Comparison of ENCODE assay signal across 14 mouse cellular contexts in the genomic region with DNA sequence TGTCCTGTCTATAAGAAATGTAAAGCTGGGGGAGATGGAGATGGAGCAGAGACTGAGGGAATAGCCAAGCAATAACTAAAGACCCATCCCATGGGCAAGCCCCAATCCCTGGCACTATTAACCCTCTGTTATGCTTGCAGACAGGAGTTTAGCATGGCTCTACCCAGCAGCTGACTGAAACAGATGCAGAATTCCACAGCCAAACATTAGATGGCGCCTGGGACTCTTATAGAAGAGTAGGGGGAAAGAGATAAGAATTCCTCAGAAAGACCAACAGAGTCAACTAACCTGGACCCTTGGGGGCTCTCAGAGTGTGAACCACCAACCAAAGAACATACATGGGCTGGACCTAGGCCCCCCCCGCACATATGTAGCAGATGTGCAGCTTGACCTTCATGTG. TPM values are rescaled to one million over a fixed set of nuclear protein-coding genes. Genes with fewer than 3 reads are reported as not detected.
DNase-seq lines count a peak whose midpoint lies in the region; ATAC-seq and TF ChIP-seq lines count a peak whose summit lies in the region.
"Had no signal": no experiment of that assay in that cellular context is flagged by ENCODE, and none has a peak within 500 bp of the region (broad histone marks: within the 10 kb centered on the region; RNA-seq: fewer than 3 reads in every experiment).

No protein-coding gene starts in this region.

- peak; percentile 57 for TF ChIP-seq CTCF in kidney, postnatal 0 days (IDR thresholded peaks at IDR 0.05; ENCODE audit: low read depth)

- H3K9ac ChIP-seq in forebrain, embryonic 14.5 days (ENCODE audit: low read length): no peak overlapping the region
- H3K9ac ChIP-seq in forebrain, embryonic 16.5 days (replicated peaks; ENCODE audit: low read depth, low read length): no peak overlapping the region
- no peak overlapping the region for H3K9ac ChIP-seq in kidney, postnatal 0 days (ENCODE audit: low read depth, low read length)
- H3K9ac ChIP-seq in kidney, embryonic 14.5 days (ENCODE audit: low read depth, low read length): no peak overlapping the region
- no peak overlapping the region for H3K9ac ChIP-seq in midbrain, embryonic 11.5 days (ENCODE audit: low read length)
- no peak overlapping the region for H3K9ac ChIP-seq in midbrain, embryonic 13.5 days (replicated peaks)
- H3K9ac ChIP-seq: forebrain, embryonic 12.5 days; liver, embryonic 15.5 days had no signal

- peak; percentile 39 for DNase-seq in forebrain, embryonic 14.5 days (ENCODE audit: low spot score)
- peak; percentile 19 for DNase-seq in kidney, postnatal 0 days (ENCODE audit: low spot score)
- peak; percentile 75 for DNase-seq in midbrain, embryonic 11.5 days (ENCODE audit: low spot score, missing footprints)
- peak; percentile 7 for DNase-seq in splenic B cell, adult 2 months (ENCODE audit: low read depth, low spot score)
- DNase-seq: B cell, adult 2 months; cerebellum, postnatal 36 days; heart, postnatal 14 days; spleen, adult 18-20 months; thymus, postnatal 25 days had no signal

- no peaks in the 10 kb centered on the region for H3K9me3 ChIP-seq in forebrain, embryonic 14.5 days (replicated peaks; ENCODE audit: control insufficient read depth, low read length)
- H3K9me3 ChIP-seq in forebrain, embryonic 16.5 days (ENCODE audit: control insufficient read depth, low read length): no peaks in the 10 kb centered on the region
- H3K9me3 ChIP-seq in kidney, postnatal 0 days (replicated peaks; ENCODE audit: low read length): no peaks in the 10 kb centered on the region
- no peaks in the 10 kb centered on the region for H3K9me3 ChIP-seq in kidney, embryonic 14.5 days (ENCODE audit: control insufficient read depth, low read length)
- no peaks in the 10 kb centered on the region for H3K9me3 ChIP-seq in midbrain, embryonic 11.5 days (ENCODE audit: control insufficient read depth, low read length)
- H3K9me3 ChIP-seq in midbrain, embryonic 13.5 days: no peaks in the 10 kb centered on the region
- H3K9me3 ChIP-seq: forebrain, embryonic 12.5 days; liver, embryonic 15.5 days had no signal

- H3K36me3 ChIP-seq in forebrain, embryonic 14.5 days (ENCODE audit: control insufficient read depth, insufficient read depth, low read length): peaks cover 64% of the 10 kb centered on the region
- peaks cover 19% of the 10 kb centered on the region; the same call in 1 of the 2 replicates for H3K36me3 ChIP-seq in forebrain, embryonic 16.5 days (ENCODE audit: control insufficient read depth, insufficient read depth)
- peaks cover 30% of the 10 kb centered on the region; the same call in 1 of the 2 replicates for H3K36me3 ChIP-seq in kidney, postnatal 0 days (ENCODE audit: insufficient read depth, low read length)
- peaks cover 46% of the 10 kb centered on the region for H3K36me3 ChIP-seq in kidney, embryonic 14.5 days (ENCODE audit: control insufficient read depth, insufficient read depth, low read length)
- H3K36me3 ChIP-seq in midbrain, embryonic 11.5 days (ENCODE audit: control insufficient read depth, insufficient read depth, low read length): peaks cover 6% of the 10 kb centered on the region; the same call in 1 of the 2 replicates
- peaks cover 52% of the 10 kb centered on the region for H3K36me3 ChIP-seq in midbrain, embryonic 13.5 days
- peaks cover 11% of the 10 kb centered on the region for H3K36me3 ChIP-seq in splenic B cell, adult 2 months (ENCODE audit: control insufficient read depth, insufficient read depth, low read length, poor library complexity, severe bottlenecking)

- H3K27me3 ChIP-seq in forebrain, embryonic 14.5 days (replicated peaks; ENCODE audit: control insufficient read depth, insufficient read depth, low read length): no peaks in the 10 kb centered on the region
- H3K27me3 ChIP-seq in forebrain, embryonic 16.5 days (replicated peaks; ENCODE audit: control insufficient read depth, insufficient read depth, low read length): no peaks in the 10 kb centered on the region
- H3K27me3 ChIP-seq in kidney, postnatal 0 days (ENCODE audit: insufficient read depth, low read length): no peaks in the 10 kb centered on the region
- no peaks in the 10 kb centered on the region for H3K27me3 ChIP-seq in kidney, embryonic 14.5 days (ENCODE audit: control insufficient read depth, insufficient read depth, low read length)
- no peaks in the 10 kb centered on the region for H3K27me3 ChIP-seq in midbrain, embryonic 11.5 days (ENCODE audit: control insufficient read depth, insufficient read depth, low read length)
- H3K27me3 ChIP-seq in midbrain, embryonic 13.5 days: no peaks in the 10 kb centered on the region
- H3K27me3 ChIP-seq in splenic B cell, adult 2 months (ENCODE audit: control insufficient read depth, insufficient read depth, low read length, poor library complexity, severe bottlenecking): no peaks in the 10 kb centered on the region
- H3K27me3 ChIP-seq: forebrain, embryonic 12.5 days; liver, embryonic 15.5 days had no signal

- no peaks in the 10 kb centered on the region for H3K4me1 ChIP-seq in forebrain, embryonic 14.5 days (ENCODE audit: control insufficient read depth, insufficient read depth, low read length)
- no peaks in the 10 kb centered on the region for H3K4me1 ChIP-seq in forebrain, embryonic 16.5 days (replicated peaks; ENCODE audit: control insufficient read depth, insufficient read depth, low read length)
- no peaks in the 10 kb centered on the region for H3K4me1 ChIP-seq in kidney, postnatal 0 days (replicated peaks; ENCODE audit: insufficient read depth, low read length)
- H3K4me1 ChIP-seq in kidney, embryonic 14.5 days (ENCODE audit: control insufficient read depth, insufficient read depth, low read length): no peaks in the 10 kb centered on the region
- no peaks in the 10 kb centered on the region for H3K4me1 ChIP-seq in midbrain, embryonic 11.5 days (ENCODE audit: control insufficient read depth, insufficient read depth, low read length)
- no peaks in the 10 kb centered on the region for H3K4me1 ChIP-seq in midbrain, embryonic 13.5 days (replicated peaks)
- H3K4me1 ChIP-seq: forebrain, embryonic 12.5 days; liver, embryonic 15.5 days had no signal

- WGBS in forebrain, embryonic 14.5 days: 53% methylated on average over 2 of the region's 2 CpGs
- 67% methylated on average over 2 of the region's 2 CpGs for WGBS in forebrain, embryonic 16.5 days
- 71% methylated on average over 2 of the region's 2 CpGs for WGBS in kidney, postnatal 0 days
- 54% methylated on average over 2 of the region's 2 CpGs for WGBS in kidney, embryonic 14.5 days
- WGBS in midbrain, embryonic 11.5 days: 66% methylated on average over 2 of the region's 2 CpGs
- WGBS in midbrain, embryonic 13.5 days: 46% methylated on average over 2 of the region's 2 CpGs

- ATAC-seq in forebrain, embryonic 14.5 days: no peak
- ATAC-seq in forebrain, embryonic 16.5 days: no peak
- no peak for ATAC-seq in kidney, postnatal 0 days (replicated peaks; ENCODE audit: low FRiP score, low read depth)
- no peak for ATAC-seq in kidney, embryonic 14.5 days (ENCODE audit: low FRiP score, low TSS enrichment)
- ATAC-seq in midbrain, embryonic 11.5 days (ENCODE audit: low FRiP score): no peak
- no peak for ATAC-seq in midbrain, embryonic 13.5 days

- no peak overlapping the region for H3K4me3 ChIP-seq in forebrain, embryonic 14.5 days (ENCODE audit: low read depth, low read length)
- no peak overlapping the region for H3K4me3 ChIP-seq in forebrain, embryonic 16.5 days (replicated peaks; ENCODE audit: low read length)
- no peak overlapping the region for H3K4me3 ChIP-seq in kidney, postnatal 0 days (replicated peaks; ENCODE audit: low read depth, low read length)
- H3K4me3 ChIP-seq in kidney, embryonic 14.5 days (ENCODE audit: low read length): no peak overlapping the region
- no peak overlapping the region for H3K4me3 ChIP-seq in midbrain, embryonic 11.5 days (ENCODE audit: low read depth, low read length)
- no peak overlapping the region for H3K4me3 ChIP-seq in midbrain, embryonic 13.5 days (replicated peaks)
- H3K4me3 ChIP-seq: forebrain, embryonic 12.5 days; liver, embryonic 15.5 days had no signal

- H3K4me2 ChIP-seq in forebrain, embryonic 14.5 days (ENCODE audit: low read length): no peak overlapping the region
- no peak overlapping the region for H3K4me2 ChIP-seq in forebrain, embryonic 16.5 days (ENCODE audit: low read length)
- no peak overlapping the region for H3K4me2 ChIP-seq in kidney, postnatal 0 days (ENCODE audit: low read length)
- H3K4me2 ChIP-seq in kidney, embryonic 14.5 days (replicated peaks; ENCODE audit: low read depth, low read length): no peak overlapping the region
- no peak overlapping the region for H3K4me2 ChIP-seq in midbrain, embryonic 11.5 days
- no peak overlapping the region for H3K4me2 ChIP-seq in midbrain, embryonic 13.5 days (replicated peaks)
- H3K4me2 ChIP-seq: forebrain, embryonic 12.5 days; liver, embryonic 15.5 days had no signal

- H3K27ac ChIP-seq in forebrain, embryonic 14.5 days (ENCODE audit: low read depth, low read length): no peak overlapping the region
- no peak overlapping the region for H3K27ac ChIP-seq in forebrain, embryonic 16.5 days (ENCODE audit: low read length)
- H3K27ac ChIP-seq in kidney, postnatal 0 days: no peak overlapping the region
- no peak overlapping the region for H3K27ac ChIP-seq in kidney, embryonic 14.5 days (ENCODE audit: low read depth, low read length)
- H3K27ac ChIP-seq in midbrain, embryonic 11.5 days (ENCODE audit: low read depth, low read length): no peak overlapping the region
- no peak overlapping the region for H3K27ac ChIP-seq in midbrain, embryonic 13.5 days
- H3K27ac ChIP-seq: forebrain, embryonic 12.5 days; liver, embryonic 15.5 days had no signal

RNA-seq across cellular contexts. Expression of a gene that starts 36.4 kb away (rescaled TPM):
- polyA plus RNA-seq in forebrain, embryonic 14.5 days (2014; fragmentation: Nextera tagmentation; extraction: Ambion mirVana): 23.5 and 26.2 TPM in 2 replicates
- 25.6 and 26.1 TPM in 2 replicates for polyA plus RNA-seq in forebrain, embryonic 16.5 days (2015; fragmentation: Nextera tagmentation; extraction: Ambion mirVana)
- 24.3 and 25.5 TPM in 2 replicates for polyA plus RNA-seq in kidney, postnatal 0 days (2015; fragmentation: Nextera tagmentation; extraction: Ambion mirVana)
- 28.6 and 40.8 TPM in 2 replicates for polyA plus RNA-seq in kidney, embryonic 14.5 days (2014; fragmentation: Nextera tagmentation; extraction: Ambion mirVana)
- polyA plus RNA-seq in midbrain, embryonic 11.5 days (2014; fragmentation: Nextera tagmentation; extraction: Ambion mirVana): 24.9 and 25.7 TPM in 2 replicates
- 26.9 and 29.6 TPM in 2 replicates for polyA plus RNA-seq in midbrain, embryonic 13.5 days (2015; fragmentation: Nextera tagmentation; extraction: Ambion mirVana)

Comparison
In these comparisons a context has a peak if more than half of its experiments do, and no peak if none do; other contexts are left out.
1. DNase-seq: peak in every context shown above with its lines; median percentile 75 in midbrain, embryonic 11.5 days; 39 in forebrain, embryonic 14.5 days; 19 in kidney, postnatal 0 days; 7 in splenic B cell, adult 2 months.